ENCODE assay signal across 13 mouse cellular contexts in the genomic region with DNA sequence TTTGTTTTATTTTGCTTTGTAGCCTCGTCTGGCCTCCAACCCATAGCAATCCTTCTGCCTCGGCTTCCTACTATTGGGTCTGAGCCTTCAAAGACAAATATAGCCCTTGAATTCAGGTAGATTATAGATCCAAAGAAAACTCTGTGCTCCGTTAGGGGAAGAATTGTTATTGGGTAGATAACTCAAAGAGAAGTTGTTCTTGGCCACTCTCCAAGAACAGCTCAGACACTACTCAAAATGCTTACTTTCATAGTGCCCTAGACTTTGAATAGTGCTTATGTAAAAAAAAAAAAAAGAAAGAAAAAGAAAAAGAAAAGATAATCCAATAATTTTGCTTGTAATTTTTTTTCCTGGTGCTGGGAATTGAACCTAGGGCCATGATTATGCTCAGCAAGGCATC.
"Had no signal": no experiment of that assay in that cellular context is flagged by ENCODE, and none has a peak within 500 bp of the region (broad histone marks: within the 10 kb centered on the region; RNA-seq: fewer than 3 reads in every experiment).

No protein-coding gene starts in this region.

- H3K27ac ChIP-seq: left cerebral cortex, adult 2 months; liver, embryonic 14.5 days; stomach, postnatal 0 days had no signal

- DNase-seq: kidney, adult 2 months; kidney, postnatal 25 days; layer of hippocampus, postnatal 36 days; liver, postnatal 0 days; lung, postnatal 4 days; midbrain, embryonic 14.5 days; thymus, adult 2 months; thymus, postnatal 14 days; thymus, postnatal 4 days had no signal

- H3K9ac ChIP-seq: liver, embryonic 14.5 days; liver, postnatal 0 days had no signal

- ATAC-seq: liver, postnatal 0 days had no signal

- H3K4me3 ChIP-seq: left cerebral cortex, adult 2 months had no signal

- H3K4me2 ChIP-seq: midbrain, embryonic 11.5 days had no signal
